Mouse (Mus musculus): ENCODE measurements at regions not wholly inside any gene's neighbourhood (a gene's known extent, or its start where the extent isn't known, plus 50 kb on each side); places are given as distances from the start of the nearest gene placed in this dataset.

GRCm38 (mm10) chr15:56580745-56581515 is 896.5 kb downstream of the Slc22a22 start:
- Histone ChIP-seq H3K4me1 (ENCODE audit: control insufficient read depth in 1 of 2, insufficient read depth in 2 of 2) (no peaks in the 10 kb centered on the region), H3K9me3 (replicated peaks; ENCODE audit: low read length) (no peaks in the 10 kb centered on the region), H3K27ac (ENCODE audit: insufficient read depth, low read depth) (no peak overlapping the region), H3K9ac (ENCODE audit: insufficient read depth, low read depth) (no peak overlapping the region), H3K27me3 (replicated peaks) (no peaks in the 10 kb centered on the region), H3K36me3 (replicated peaks in 1 of 2; ENCODE audit: control insufficient read depth in 1 of 2, insufficient read depth in 1 of 2, low read length in 1 of 2) (no peaks in the 10 kb centered on the region), H3K4me2 (ENCODE audit: insufficient read depth, low read depth, poor library complexity, severe bottlenecking) (no peak overlapping the region), H3K4me3 (replicated peaks in 1 of 3; ENCODE audit: low read depth in 2 of 3, low read length in 2 of 3, poor library complexity in 1 of 3) (no peak overlapping the region), H3K79me2 (replicated peaks; ENCODE audit: control insufficient read depth, extremely low read depth, insufficient read depth, poor library complexity, severe bottlenecking) (no peaks in the 10 kb centered on the region)
- in situ Hi-C loops (cut with MboI; ENCODE audit: low pct_ligation_motif_present, low pct_unique_long_range_greater_than_20kb, low sequenced_read_pairs): no loop called here
- DNase-seq (ENCODE audit: extremely low read depth): no peak
- TF ChIP-seq CHD1 (IDR thresholded peaks at IDR 0.05; ENCODE audit: low read depth, low read length) (no peak), MEF2A (IDR thresholded peaks at IDR 0.05; ENCODE audit: borderline replicate concordance, low read depth, low read length) (no peak)
- dilution Hi-C loops (cut with MboI; ENCODE audit: extremely low pct_ligation_motif_present, extremely low pct_unique_long_range_greater_than_20kb, low sequenced_read_pairs): no loop called here

- Histone ChIP-seq H3K9me3 (replicated peaks; ENCODE audit: low read length) (no peaks in the 10 kb centered on the region), H3K9ac (ENCODE audit: insufficient read depth, low read depth) (no peak overlapping the region), H3K27me3 (replicated peaks) (no peaks in the 10 kb centered on the region), H3K4me2 (ENCODE audit: insufficient read depth, low read depth, poor library complexity, severe bottlenecking) (no peak overlapping the region), H3K27ac (ENCODE audit: insufficient read depth, low read depth) (no peak overlapping the region), H3K79me2 (replicated peaks; ENCODE audit: control insufficient read depth, extremely low read depth, insufficient read depth, poor library complexity, severe bottlenecking) (no peaks in the 10 kb centered on the region), H3K4me3 (replicated peaks in 1 of 3; ENCODE audit: low read depth in 2 of 3, low read length in 2 of 3, poor library complexity in 1 of 3) (no peak overlapping the region), H3K4me1 (ENCODE audit: control insufficient read depth in 1 of 2, insufficient read depth in 2 of 2) (no peaks in the 10 kb centered on the region), H3K36me3 (replicated peaks in 1 of 2; ENCODE audit: control insufficient read depth in 1 of 2, insufficient read depth in 1 of 2, low read length in 1 of 2) (no peaks in the 10 kb centered on the region)
- TF ChIP-seq KAT2A (IDR thresholded peaks at IDR 0.05; ENCODE audit: insufficient replicate concordance, low read length): no peak
- TF ChIP-seq GABPA (IDR thresholded peaks at IDR 0.05; ENCODE audit: insufficient replicate concordance, low read depth, low read length): no peak
- no peak for TF ChIP-seq NRF1 (IDR thresholded peaks at IDR 0.05; ENCODE audit: low read depth, low read length)
- no peak for TF ChIP-seq BHLHE40 (IDR thresholded peaks at IDR 0.05; ENCODE audit: low read depth, low read length)
- no peak for TF ChIP-seq ZKSCAN1 (IDR thresholded peaks at IDR 0.05; ENCODE audit: borderline replicate concordance, low read depth, low read length)
- TF ChIP-seq ZC3H11A (IDR thresholded peaks at IDR 0.05; ENCODE audit: low read depth, low read length): no peak
- no peak for DNase-seq (ENCODE audit: extremely low read depth)
- in situ Hi-C loops (cut with MboI; ENCODE audit: low pct_ligation_motif_present, low pct_unique_long_range_greater_than_20kb, low sequenced_read_pairs) (no loop called here), dilution Hi-C loops (cut with MboI; ENCODE audit: extremely low pct_ligation_motif_present, extremely low pct_unique_long_range_greater_than_20kb, low sequenced_read_pairs) (no loop called here)
These were observed 914.2 kb downstream of the Slc22a22 start for GRCm38 (mm10) chr15:56563192-56563591.

- no peaks in the 10 kb centered on the region for H3K4me1 ChIP-seq (ENCODE audit: control insufficient read depth in 1 of 2, insufficient read depth in 2 of 2)
- H3K4me3 ChIP-seq (replicated peaks in 1 of 3; ENCODE audit: low read depth in 2 of 3, low read length in 2 of 3, poor library complexity in 1 of 3): no peak overlapping the region
- no peaks in the 10 kb centered on the region for H3K9me3 ChIP-seq (replicated peaks; ENCODE audit: low read length)
- dilution Hi-C loops (cut with MboI; ENCODE audit: extremely low pct_ligation_motif_present, extremely low pct_unique_long_range_greater_than_20kb, low sequenced_read_pairs) (no loop called here), in situ Hi-C loops (cut with MboI; ENCODE audit: low pct_ligation_motif_present, low pct_unique_long_range_greater_than_20kb, low sequenced_read_pairs) (no loop called here)
- no peaks in the 10 kb centered on the region for H3K27me3 ChIP-seq (replicated peaks)
- H3K9ac ChIP-seq (ENCODE audit: insufficient read depth, low read depth): no peak overlapping the region
- H3K79me2 ChIP-seq (replicated peaks; ENCODE audit: control insufficient read depth, extremely low read depth, insufficient read depth, poor library complexity, severe bottlenecking): no peaks in the 10 kb centered on the region
- no peak for TF ChIP-seq ZMIZ1 (IDR thresholded peaks at IDR 0.05; ENCODE audit: low read depth, low read length)
- no peak for TF ChIP-seq NRF1 (IDR thresholded peaks at IDR 0.05; ENCODE audit: low read depth, low read length)
- no peak for TF ChIP-seq RAD21 (IDR thresholded peaks at IDR 0.05; ENCODE audit: low read depth, low read length)
- no peak for TF ChIP-seq CHD1 (IDR thresholded peaks at IDR 0.05; ENCODE audit: low read depth, low read length)
- H3K36me3 ChIP-seq (replicated peaks in 1 of 2; ENCODE audit: control insufficient read depth in 1 of 2, insufficient read depth in 1 of 2, low read length in 1 of 2): no peaks in the 10 kb centered on the region
- H3K4me2 ChIP-seq (ENCODE audit: insufficient read depth, low read depth, poor library complexity, severe bottlenecking): no peak overlapping the region
- no peak for DNase-seq (ENCODE audit: extremely low read depth)
- no peak overlapping the region for H3K27ac ChIP-seq (ENCODE audit: insufficient read depth, low read depth)
These were observed 914.6 kb downstream of the Slc22a22 start for GRCm38 (mm10) chr15:56562785-56563184.

Data from CH12.LX (cell line).